Mouse (Mus musculus) limb, embryonic 14.5 days (tissue): ENCODE measurements around the gene Cgas. TPM values are rescaled to one million over a fixed set of nuclear protein-coding genes. Genes with fewer than 3 reads are reported as not detected.
A peak's percentile ranks its signal among the peaks of the same experiment; 100 is the strongest.

ENCODE experiments used
- ATAC-seq: fragments of 200-750 bp; cut with Nextera tagmentation; 2 replicates; pipeline ENCODE4 v1.8.0; 2017; ENCODE audit warnings: low read depth, moderate number of reproducible peaks, moderate TSS enrichment; ENCODE audit not compliant: low FRiP score
- DNase-seq: peaks from one replicate; pipeline ENCODE4 v3.0.0-alpha.2; 2015; ENCODE audit warnings: low spot score
- H3K27ac ChIP-seq: fragments of 300-500 bp; sonication (generic); replicated peaks from 2 replicates; pipeline ENCODE4 v1.5.1; 2014; ENCODE audit warnings: low read depth, mild to moderate bottlenecking, low read length, moderate library complexity, mixed read lengths
- H3K27me3 ChIP-seq: fragments of 300-500 bp; sonication (generic); 2 replicates; pipeline ENCODE4 v1.6.1; 2014; ENCODE audit warnings: low read length, mixed read lengths; ENCODE audit not compliant: control insufficient read depth, insufficient read depth
- H3K36me3 ChIP-seq: fragments of 300-500 bp; sonication (generic); 2 replicates; pipeline ENCODE4 v1.6.1; 2014; ENCODE audit warnings: mild to moderate bottlenecking, low read length, moderate library complexity, mixed read lengths; ENCODE audit not compliant: control insufficient read depth, insufficient read depth
- H3K4me1 ChIP-seq: fragments of 300-500 bp; sonication (generic); 2 replicates; pipeline ENCODE4 v1.6.1; 2014; ENCODE audit warnings: antibody characterized with exemption, low read length, mixed read lengths; ENCODE audit not compliant: control insufficient read depth, insufficient read depth
- H3K4me2 ChIP-seq: fragments of 300-500 bp; sonication (generic); replicated peaks from 2 replicates; pipeline ENCODE4 v1.6.1; 2014; ENCODE audit warnings: low read depth, mild to moderate bottlenecking, low read length, moderate library complexity; ENCODE audit not compliant: severe bottlenecking
- H3K4me3 ChIP-seq: fragments of 300-500 bp; sonication (generic); replicated peaks from 2 replicates; pipeline ENCODE4 v1.5.1; 2014; ENCODE audit warnings: low read length
- H3K9ac ChIP-seq: fragments of 300-500 bp; sonication (generic); 2 replicates; pipeline ENCODE4 v1.6.1; 2014; ENCODE audit warnings: mild to moderate bottlenecking, low read depth, low read length, moderate library complexity; ENCODE audit not compliant: severe bottlenecking
- H3K9me3 ChIP-seq: fragments of 300-500 bp; sonication (generic); 2 replicates; pipeline ENCODE4 v1.6.1; 2016; ENCODE audit warnings: low read length; ENCODE audit not compliant: control insufficient read depth
- POLR2A ChIP-seq: fragments of 200-500 bp; IDR thresholded peaks from 2 replicates; pipeline ENCODE4 v1.8.0; 2012; ENCODE audit warnings: inconsistent platforms, mild to moderate bottlenecking, moderate library complexity, borderline replicate concordance; ENCODE audit not compliant: insufficient read depth, insufficient read length; ENCODE audit errors: extremely low read depth
- WGBS: fragments of 180-500 bp; shearing (Covaris S2); extraction: QIAGEN DNeasy Blood & Tissue Kit; methylation state at CpG from one replicate; pipeline ENCODE4 v1.1.7; 2014; 5-methylcytosine and 5-hydroxymethylcytosine counted together
- polyA plus RNA-seq, 2 experiments: library from polyadenylated mRNA; depleted of rRNA in 1 of 2; stranded (reverse) in 1 of 2; unstranded in 1 of 2; fragments of >200 nt; fragmentation: Nextera tagmentation in 1 of 2; extraction: Ambion mirVana in 1 of 2; gene quantifications; 2 replicates each; pipeline versions ENCODE4 v1.2.1 to v1.2.3; 2012 to 2014

The Cgas gene
- polyA plus RNA-seq, 2 experiments: 2.4 to 4.3 TPM

GRCm38 (mm10) chr9:78477021-78477551, 34.0 kb upstream of the Cgas start:
- no peak for TF ChIP-seq POLR2A
- Histone ChIP-seq H3K4me2 (no peak overlapping the region), H3K4me1 (no peaks in the 10 kb centered on the region), H3K36me3 (peaks cover 70% of the 10 kb centered on the region), H3K9me3 (no peaks in the 10 kb centered on the region), H3K9ac (no peak overlapping the region), H3K27me3 (no peaks in the 10 kb centered on the region), H3K27ac (no peak overlapping the region), H3K4me3 (no peak overlapping the region)
- 5% methylated on average over 5 of the region's 5 CpGs for WGBS
- ATAC-seq: no peak
- peak; percentile 64 for DNase-seq

GRCm38 (mm10) chr9:78476531-78477020, 33.5 kb upstream of the Cgas start:
- DNase-seq: peak; percentile 32
- Histone ChIP-seq H3K4me1 (no peaks in the 10 kb centered on the region), H3K36me3 (peaks cover 72% of the 10 kb centered on the region), H3K9me3 (no peaks in the 10 kb centered on the region), H3K27ac (no peak overlapping the region), H3K4me3 (no peak overlapping the region), H3K9ac (no peak overlapping the region), H3K4me2 (no peak overlapping the region), H3K27me3 (no peaks in the 10 kb centered on the region)
- no peak for TF ChIP-seq POLR2A
- WGBS: 19% methylated on average over 1 of the region's 1 CpGs
- ATAC-seq: no peak

DNA sequence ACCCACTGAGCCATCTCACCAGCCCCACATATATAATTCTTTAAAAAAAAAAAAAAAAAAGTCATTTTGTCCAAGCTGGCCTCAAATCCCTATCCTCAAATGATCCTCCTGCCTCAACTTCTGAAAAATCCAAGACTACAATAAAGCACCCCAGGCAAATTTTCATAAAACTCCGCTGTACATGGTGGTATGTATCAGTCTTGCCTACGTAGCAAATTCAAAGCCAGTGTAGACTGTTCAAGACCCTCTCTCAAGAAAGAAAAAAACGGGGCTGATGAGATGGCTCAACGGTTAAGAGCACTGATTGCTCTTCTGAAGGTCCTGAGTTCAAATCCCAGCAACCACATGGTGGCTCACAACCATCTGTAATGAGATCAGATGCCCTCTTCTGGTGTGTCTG, 32.8 kb upstream of the Cgas start:
- no peak overlapping the region for H3K9ac ChIP-seq
- H3K9me3 ChIP-seq: no peaks in the 10 kb centered on the region
- H3K27me3 ChIP-seq: no peaks in the 10 kb centered on the region
- 86% methylated on average over 4 of the region's 4 CpGs for WGBS
- H3K27ac ChIP-seq: no peak overlapping the region
- ATAC-seq (no peak), DNase-seq (no peak)
- TF ChIP-seq POLR2A: no peak
- no peak overlapping the region for H3K4me2 ChIP-seq
- H3K4me3 ChIP-seq: no peak overlapping the region
- no peaks in the 10 kb centered on the region for H3K4me1 ChIP-seq
- peaks cover 74% of the 10 kb centered on the region for H3K36me3 ChIP-seq

DNA sequence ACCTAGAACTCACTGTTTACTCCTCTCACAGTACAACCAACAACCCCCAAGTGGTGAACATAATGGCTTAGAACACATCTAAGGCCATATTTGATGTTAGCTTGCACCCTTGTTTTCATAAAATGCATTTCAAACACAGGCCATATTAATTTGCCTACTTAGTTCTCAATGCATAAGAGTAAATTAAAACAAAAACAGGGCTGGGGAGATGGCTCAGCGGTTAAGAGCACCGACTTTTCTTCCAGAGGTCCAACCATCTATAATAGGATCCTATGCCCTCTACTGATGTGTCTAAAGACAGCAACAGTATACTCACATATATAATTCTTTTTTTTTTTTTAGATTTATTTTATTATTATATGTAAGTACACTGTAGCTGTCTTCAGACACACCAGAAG, 32.3 kb upstream of the Cgas start:
- no peak for TF ChIP-seq POLR2A
- H3K9me3 ChIP-seq: no peaks in the 10 kb centered on the region
- ATAC-seq (no peak), DNase-seq (no peak)
- no peak overlapping the region for H3K4me3 ChIP-seq
- no peak overlapping the region for H3K4me2 ChIP-seq
- H3K36me3 ChIP-seq: peaks cover 74% of the 10 kb centered on the region
- no peak overlapping the region for H3K9ac ChIP-seq
- H3K4me1 ChIP-seq: no peaks in the 10 kb centered on the region
- 88% methylated on average over 2 of the region's 2 CpGs for WGBS
- no peaks in the 10 kb centered on the region for H3K27me3 ChIP-seq
- H3K27ac ChIP-seq: no peak overlapping the region

GRCm38 (mm10) chr9:78474771-78475382, 31.8 kb upstream of the Cgas start:
- H3K36me3 ChIP-seq: peaks cover 74% of the 10 kb centered on the region
- TF ChIP-seq POLR2A: no peak
- DNase-seq: no peak
- WGBS: 87% methylated on average over 5 of the region's 5 CpGs
- H3K4me3 ChIP-seq: no peak overlapping the region
- ATAC-seq: no peak
- H3K27ac ChIP-seq: no peak overlapping the region
- no peaks in the 10 kb centered on the region for H3K27me3 ChIP-seq
- H3K4me1 ChIP-seq: no peaks in the 10 kb centered on the region
- no peaks in the 10 kb centered on the region for H3K9me3 ChIP-seq
- H3K9ac ChIP-seq: no peak overlapping the region
- H3K4me2 ChIP-seq: no peak overlapping the region
